Mouse (Mus musculus) liver, embryonic 15.5 days (tissue): ENCODE results near the gene Bcan. TPM values are rescaled to one million over a fixed set of nuclear protein-coding genes. Genes with fewer than 3 reads are reported as not detected.

Experiments used
- ATAC-seq: fragments of 200-750 bp; cut with Nextera tagmentation; 2 replicates; pipeline ENCODE4 v1.8.0; 2017; ENCODE audit warnings: moderate number of reproducible peaks, mild to moderate bottlenecking, moderate library complexity; ENCODE audit not compliant: insufficient read depth
- H3K27ac ChIP-seq: fragments of 300-500 bp; sonication (generic); replicated peaks from 2 replicates; pipeline ENCODE4 v1.5.1; 2015; ENCODE audit warnings: mild to moderate bottlenecking, inconsistent platforms
- H3K27me3 ChIP-seq: fragments of 300-500 bp; sonication (generic); 2 replicates; pipeline ENCODE4 v1.6.1; 2015; ENCODE audit warnings: mild to moderate bottlenecking, inconsistent platforms
- H3K36me3 ChIP-seq: fragments of 300-500 bp; sonication (generic); replicated peaks from 2 replicates; pipeline ENCODE4 v1.6.1; 2015; ENCODE audit warnings: moderate library complexity, mild to moderate bottlenecking, inconsistent platforms
- H3K4me1 ChIP-seq: fragments of 300-500 bp; sonication (generic); replicated peaks from 2 replicates; pipeline ENCODE4 v1.6.1; 2015; ENCODE audit warnings: inconsistent platforms
- H3K4me2 ChIP-seq: fragments of 300-500 bp; sonication (generic); 2 replicates; pipeline ENCODE4 v1.6.1; 2015; ENCODE audit warnings: moderate library complexity, mild to moderate bottlenecking, inconsistent platforms
- H3K4me3 ChIP-seq: fragments of 300-500 bp; sonication (generic); replicated peaks from 2 replicates; pipeline ENCODE4 v1.5.1; 2015; ENCODE audit warnings: mild to moderate bottlenecking, inconsistent platforms
- H3K9ac ChIP-seq: fragments of 300-500 bp; sonication (generic); 2 replicates; pipeline ENCODE4 v1.6.1; 2015; ENCODE audit warnings: moderate library complexity, mild to moderate bottlenecking, inconsistent platforms
- H3K9me3 ChIP-seq: fragments of 300-500 bp; sonication (generic); replicated peaks from 2 replicates; pipeline ENCODE4 v1.6.1; 2016; ENCODE audit warnings: inconsistent platforms
- WGBS: fragments of 180-500 bp; shearing (Covaris S2); methylation state at CpG from one replicate; pipeline ENCODE4 v1.1.7; 2015; ENCODE audit warnings: mixed read lengths; ENCODE audit not compliant: insufficient replicate concordance; 5-methylcytosine and 5-hydroxymethylcytosine counted together
- polyA plus RNA-seq: library from polyadenylated mRNA; unstranded; fragments of >200 nt; fragmentation: Nextera tagmentation; extraction: Ambion mirVana; gene quantifications from 2 replicates; pipeline ENCODE4 v1.2.1, GENCODE M21; 2015

Gene Bcan
- polyA plus RNA-seq = 0.10 TPM in 1 of 2 replicates, not detected in the other

DNA sequence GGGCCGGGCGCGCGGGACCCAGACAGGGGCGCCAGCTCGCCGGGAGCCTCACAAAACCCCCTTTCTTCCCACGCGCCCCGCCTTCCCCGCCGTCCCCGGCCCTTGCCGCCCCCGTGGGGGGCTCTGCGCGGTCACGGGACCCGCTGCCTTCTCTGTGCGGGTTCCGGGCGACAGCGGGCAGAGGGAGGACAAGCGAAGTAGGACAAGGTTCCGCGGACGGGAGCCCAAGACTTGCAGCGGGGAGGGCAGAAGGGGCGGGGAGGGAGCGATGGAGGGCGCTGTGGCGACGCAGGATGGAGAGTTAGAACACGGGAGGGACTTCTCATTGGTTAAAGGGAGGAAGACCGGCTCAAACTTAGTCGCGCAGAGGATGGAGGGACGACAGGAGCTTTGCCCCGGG is at the start of gene Bcan:
TSS of gene Bcan (minus strand) at position 50 of the 400 bp plus-strand sequence.
- Histone ChIP-seq H3K9ac (no peak within 1 kb of the TSS), H3K27me3 (peaks cover 98% of the 10 kb centered on the region), H3K4me3 (no peak within 1 kb of the TSS), H3K4me1 (no peaks in the 10 kb centered on the region), H3K36me3 (no peaks in the 10 kb centered on the region), H3K27ac (no peak within 1 kb of the TSS), H3K4me2 (peak within 1 kb of the TSS; percentile 25; the same call in 1 of the 2 replicates), H3K9me3 (no peaks in the 10 kb centered on the region)
- under 1% methylated on average over 39 of the region's 39 CpGs for WGBS
- ATAC-seq = no peak

DNA sequence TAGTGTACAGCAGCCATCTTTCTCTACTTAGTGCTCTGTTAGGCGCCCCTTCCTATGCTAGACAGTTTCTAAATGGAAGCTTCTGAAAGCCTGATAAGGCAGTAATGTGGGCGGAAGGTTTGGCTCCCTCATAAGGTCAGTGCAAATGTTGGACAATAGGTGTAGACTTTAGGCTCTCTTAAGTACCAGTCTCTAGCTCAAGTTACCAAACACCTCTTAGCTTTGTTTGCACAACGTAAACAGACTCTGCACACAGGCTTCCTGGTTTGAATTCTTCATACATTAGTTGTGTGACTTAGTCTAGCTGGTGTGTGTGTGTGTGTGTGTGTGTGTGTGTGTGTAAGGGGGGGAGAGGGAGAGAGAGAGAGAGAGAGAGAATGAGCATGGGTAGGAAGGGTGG is 49.5 kb upstream of the Bcan start:
- Histone ChIP-seq H3K27ac (no peak overlapping the region), H3K36me3 (peaks cover 43% of the 10 kb centered on the region), H3K9me3 (no peaks in the 10 kb centered on the region), H3K9ac (no peak overlapping the region), H3K4me1 (peaks cover 6% of the 10 kb centered on the region; the same call in 1 of the 2 replicates), H3K27me3 (no peaks in the 10 kb centered on the region), H3K4me3 (no peak overlapping the region), H3K4me2 (no peak overlapping the region)
- WGBS = 44% methylated on average over 3 of the region's 3 CpGs
- no peak for ATAC-seq

- peak within 1 kb of the TSS; percentile 74 for H3K4me3 ChIP-seq
- H3K9me3 ChIP-seq = no peaks in the 10 kb centered on the region
- H3K27me3 ChIP-seq = peaks cover 30% of the 10 kb centered on the region
- peak within 1 kb of the TSS; percentile 72 for H3K4me2 ChIP-seq
- H3K27ac ChIP-seq = peak within 1 kb of the TSS; percentile 35; the same call in 1 of the 2 replicates
- ATAC-seq = peak; percentile 85
- H3K9ac ChIP-seq = peak within 1 kb of the TSS; percentile 39
- H3K4me1 ChIP-seq = peaks cover 13% of the 10 kb centered on the region
- H3K36me3 ChIP-seq = no peaks in the 10 kb centered on the region
- 7% methylated on average over 36 of the region's 36 CpGs for WGBS
Observed at GRCm38 (mm10) chr3:88042661-88043421, 42.8 kb upstream of the Bcan start, which contains the start of gene Gpatch4. Gpatch4 (plus strand) TSS chr3:88043108.

GRCm38 (mm10) chr3:88035561-88036293 is 35.7 kb upstream of the Bcan start:
- 55% methylated on average over 1 of the region's 1 CpGs for WGBS
- Histone ChIP-seq H3K27me3 (peaks cover 56% of the 10 kb centered on the region), H3K4me2 (no peak overlapping the region), H3K4me1 (0 out of 2 replicates have a peak, but pooled peaks cover 3% of the 10 kb centered on the region), H3K9ac (no peak overlapping the region), H3K4me3 (no peak overlapping the region), H3K36me3 (no peaks in the 10 kb centered on the region), H3K9me3 (no peaks in the 10 kb centered on the region), H3K27ac (no peak overlapping the region)
- no peak for ATAC-seq

- no peak overlapping the region for H3K4me3 ChIP-seq
- no peak for ATAC-seq
- WGBS = 46% methylated on average over 5 of the region's 5 CpGs
Observed at GRCm38 (mm10) chr3:88033506-88033905, 33.5 kb upstream of the Bcan start.

DNA sequence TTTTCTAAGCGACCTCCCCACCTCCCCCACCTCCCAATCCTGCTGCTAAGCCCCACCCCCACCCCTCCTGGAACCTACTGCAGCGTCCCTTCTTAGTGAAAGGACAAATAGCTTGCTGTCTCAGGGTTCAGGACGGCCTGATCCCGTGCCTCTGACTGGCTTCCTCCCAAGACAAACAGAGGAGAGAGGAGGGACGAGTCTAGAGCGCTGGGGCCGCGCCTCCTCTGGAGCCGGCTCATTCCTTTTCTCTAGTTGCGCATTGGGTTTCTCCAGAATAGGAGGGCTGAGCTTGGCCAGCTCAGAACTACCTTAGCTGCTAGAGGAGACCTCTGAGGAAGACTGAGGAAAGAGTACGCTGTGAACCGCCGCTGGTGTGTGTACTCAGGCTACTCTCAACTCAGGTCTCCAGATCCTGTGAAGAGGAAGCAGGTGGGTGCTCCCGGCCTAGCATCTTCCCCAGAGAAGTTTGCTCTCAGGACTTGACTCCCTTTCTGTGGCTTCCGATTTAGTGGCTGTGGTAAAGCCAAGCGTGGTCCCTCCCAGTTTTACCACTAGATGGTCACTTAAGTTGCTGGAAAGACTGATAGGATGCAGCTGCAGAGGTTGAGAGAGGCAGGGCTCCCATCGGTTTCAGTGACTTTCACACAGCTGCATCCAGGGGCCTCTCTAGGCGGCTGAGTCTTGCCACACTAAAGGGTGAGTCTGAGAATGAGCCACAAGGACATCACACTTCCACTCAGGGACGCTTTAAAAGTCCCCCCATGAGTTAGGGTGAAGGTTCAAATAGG is 30.8 kb upstream of the Bcan start:
- H3K9me3 ChIP-seq = 0 out of 2 replicates have a peak, but pooled peaks cover 4% of the 10 kb centered on the region

More at GRCm38 (mm10) chr3:88033506-88033905, 33.5 kb upstream of the Bcan start:
- H3K4me2 ChIP-seq = no peak overlapping the region
- H3K4me1 ChIP-seq = 0 out of 2 replicates have a peak, but pooled peaks cover 4% of the 10 kb centered on the region
- H3K27ac ChIP-seq = no peak overlapping the region
- H3K27me3 ChIP-seq = peaks cover 57% of the 10 kb centered on the region
- H3K9me3 ChIP-seq = no peaks in the 10 kb centered on the region
- H3K9ac ChIP-seq = no peak overlapping the region
- H3K36me3 ChIP-seq = no peaks in the 10 kb centered on the region

DNA sequence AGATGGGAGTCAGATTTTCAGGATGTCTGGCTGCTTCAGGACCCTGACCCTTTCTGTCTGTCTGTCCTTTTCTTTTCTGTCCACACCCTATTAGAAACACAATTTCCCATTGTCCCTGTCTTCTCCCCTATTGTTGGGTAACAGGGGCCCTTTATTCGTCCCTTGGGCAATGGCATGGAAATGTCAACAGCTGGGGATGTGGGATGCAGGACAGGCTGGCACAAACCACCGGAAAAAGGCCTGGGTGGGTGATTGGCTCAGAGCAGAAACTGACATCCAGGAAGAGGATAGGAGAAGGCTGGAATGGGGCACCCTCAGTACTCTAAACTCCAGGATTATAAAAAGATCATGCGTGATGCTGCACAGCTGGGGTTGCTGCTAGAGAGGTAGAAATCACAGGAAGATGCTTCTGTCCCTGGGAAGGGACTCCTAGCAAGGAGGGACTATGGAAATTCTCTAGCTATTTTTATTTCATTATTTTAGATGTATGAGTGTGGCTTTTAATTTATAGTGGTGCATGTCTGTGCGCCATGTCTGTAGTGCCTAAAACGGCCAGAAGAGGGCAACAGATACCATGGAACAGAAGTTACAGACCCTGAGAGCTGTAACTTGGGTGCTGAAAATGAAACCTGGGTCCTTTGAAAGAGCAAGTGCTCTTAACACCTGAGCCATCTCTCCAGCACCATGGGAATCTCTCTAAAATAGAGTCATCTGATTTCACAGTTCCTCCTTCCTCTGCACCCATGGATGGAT is 27.6 kb upstream of the Bcan start, which contains the start of gene Hapln2:
TSS of gene Hapln2 (minus strand) at position 150 of the 753 bp plus-strand sequence.
- Histone ChIP-seq H3K27ac (no peak within 1 kb of the TSS), H3K9me3 (0 out of 2 replicates have a peak, but pooled peaks cover 4% of the 10 kb centered on the region), H3K36me3 (no peaks in the 10 kb centered on the region), H3K4me1 (peaks cover 18% of the 10 kb centered on the region), H3K4me3 (no peak within 1 kb of the TSS), H3K27me3 (peaks cover 89% of the 10 kb centered on the region), H3K4me2 (no peak within 1 kb of the TSS), H3K9ac (no peak within 1 kb of the TSS)
- WGBS = 40% methylated on average over 5 of the region's 5 CpGs
- no peak for ATAC-seq

More for the DNA sequence above, 30.8 kb upstream of the Bcan start:
- Histone ChIP-seq H3K4me3 (no peak overlapping the region), H3K27me3 (peaks cover 61% of the 10 kb centered on the region), H3K9ac (no peak overlapping the region), H3K27ac (no peak overlapping the region), H3K36me3 (no peaks in the 10 kb centered on the region), H3K4me2 (peak overlapping the region; percentile 27; the same call in 1 of the 2 replicates), H3K4me1 (0 out of 2 replicates have a peak, but pooled peaks cover 4% of the 10 kb centered on the region)
- WGBS = 18% methylated on average over 19 of the region's 19 CpGs
- ATAC-seq = no peak; the same call in 1 of the 2 replicates

DNA sequence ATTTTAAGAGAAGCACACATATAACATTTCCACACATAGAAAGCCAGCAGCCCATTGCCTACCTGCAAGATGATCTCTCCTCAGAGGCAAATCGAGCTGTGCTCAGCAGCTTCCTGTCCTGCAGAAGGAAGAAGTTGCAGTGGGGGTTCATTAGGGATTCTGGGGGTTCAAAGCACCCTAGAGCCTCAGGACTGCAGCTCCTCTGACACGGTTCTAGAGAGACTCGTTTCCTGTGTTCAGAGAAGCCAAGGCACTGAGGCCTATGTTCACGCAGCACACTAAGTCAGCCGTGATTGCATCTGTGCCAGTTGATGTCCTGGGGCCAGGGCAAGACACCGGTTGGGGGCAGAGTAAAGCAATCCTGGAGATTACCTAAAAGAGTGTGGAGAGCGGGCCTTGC is 26.8 kb upstream of the Bcan start:
- no peak overlapping the region for H3K4me2 ChIP-seq
- no peak overlapping the region for H3K27ac ChIP-seq
- H3K36me3 ChIP-seq = no peaks in the 10 kb centered on the region
- H3K9ac ChIP-seq = no peak overlapping the region
- H3K9me3 ChIP-seq = 0 out of 2 replicates have a peak, but pooled peaks cover 4% of the 10 kb centered on the region
- H3K27me3 ChIP-seq = peaks cover 89% of the 10 kb centered on the region
- 46% methylated on average over 7 of the region's 7 CpGs for WGBS
- peaks cover 22% of the 10 kb centered on the region for H3K4me1 ChIP-seq
- H3K4me3 ChIP-seq = no peak overlapping the region
- ATAC-seq = no peak

- Histone ChIP-seq H3K4me3 (peak overlapping the region; percentile 56), H3K4me1 (peaks cover 17% of the 10 kb centered on the region), H3K27ac (no peak overlapping the region), H3K4me2 (peak overlapping the region; percentile 80), H3K9me3 (0 out of 2 replicates have a peak, but pooled peaks cover 4% of the 10 kb centered on the region), H3K27me3 (peaks cover 83% of the 10 kb centered on the region), H3K9ac (no peak overlapping the region), H3K36me3 (no peaks in the 10 kb centered on the region)
- peak; percentile 48; the same call in 1 of the 2 replicates for ATAC-seq
- WGBS = 1% methylated on average over 81 of the region's 81 CpGs
Observed at GRCm38 (mm10) chr3:88023192-88024074, 23.4 kb upstream of the Bcan start.
